Mouse (Mus musculus): ENCODE measurements around the gene Trpm3.

DNA sequence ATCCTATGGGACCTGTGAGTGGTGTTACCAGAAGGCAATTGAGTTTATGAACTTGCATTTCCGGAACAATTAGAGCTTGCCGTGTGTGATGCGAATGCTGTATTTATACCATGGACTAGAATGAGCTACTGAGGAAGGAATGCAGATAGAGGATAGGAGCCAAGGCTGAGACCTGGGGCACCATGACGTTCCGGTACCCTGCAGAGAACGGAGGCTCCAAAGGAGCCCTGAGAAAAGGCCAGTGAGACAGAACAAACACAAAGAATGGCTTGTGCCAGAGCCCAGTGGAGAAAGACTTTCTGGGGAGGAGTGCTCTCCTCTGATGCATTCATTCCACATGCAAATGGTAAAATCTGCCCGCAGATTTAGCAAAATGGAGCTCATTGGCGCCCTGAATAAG is 682.9 kb downstream of the Trpm3 start:
- TF ChIP-seq POLR2A (IDR thresholded peaks at IDR 0.05; ENCODE audit: control insufficient read depth, extremely low read depth, insufficient read depth, low read length, poor library complexity) (no peak), CTCF (IDR thresholded peaks at IDR 0.05; ENCODE audit: borderline replicate concordance, control insufficient read depth, extremely low read depth, insufficient read depth, low read length, poor library complexity) (no peak)
